Mouse (Mus musculus) cerebellum, adult 2 months (tissue): ENCODE measurements around the gene Frrs1l.

Experiments used
- CTCF ChIP-seq: fragments of 200-500 bp; IDR thresholded peaks from 2 replicates; pipeline ENCODE4 v1.5.1; 2011; ENCODE audit warnings: low read depth, mild to moderate bottlenecking, control low read depth, low read length, moderate library complexity, borderline replicate concordance; ENCODE audit not compliant: insufficient read depth
- POLR2A ChIP-seq: fragments of 200-500 bp; IDR thresholded peaks from 2 replicates; pipeline ENCODE4 v1.6.1; 2011; ENCODE audit warnings: low read length, control low read depth, borderline replicate concordance; ENCODE audit not compliant: insufficient read depth

GRCm38 (mm10) chr4:57034169-57034568, 44.0 kb upstream of the Frrs1l start:
- TF ChIP-seq POLR2A, result no peak
- peak; percentile 18; the same call in 1 of the 2 replicates for TF ChIP-seq CTCF
